Mouse (Mus musculus) kidney, postnatal 36 days (tissue): Measurements from ENCODE around the gene Snrnp200.
A peak's percentile ranks its signal among the peaks of the same experiment; 100 is the strongest.
"Not testable (repeated sequence)": the region's sequence is repeated elsewhere in the genome, so short reads cannot be mapped to it uniquely, and the experiment has no call there.

Experiments
- DNase-seq, 2 experiments: peaks; one replicate each; pipeline ENCODE4 v3.0.0; 2021 to 2022; ENCODE audit warnings: mixed read lengths in 2 of 2

Snrnp200 gene

DNA sequence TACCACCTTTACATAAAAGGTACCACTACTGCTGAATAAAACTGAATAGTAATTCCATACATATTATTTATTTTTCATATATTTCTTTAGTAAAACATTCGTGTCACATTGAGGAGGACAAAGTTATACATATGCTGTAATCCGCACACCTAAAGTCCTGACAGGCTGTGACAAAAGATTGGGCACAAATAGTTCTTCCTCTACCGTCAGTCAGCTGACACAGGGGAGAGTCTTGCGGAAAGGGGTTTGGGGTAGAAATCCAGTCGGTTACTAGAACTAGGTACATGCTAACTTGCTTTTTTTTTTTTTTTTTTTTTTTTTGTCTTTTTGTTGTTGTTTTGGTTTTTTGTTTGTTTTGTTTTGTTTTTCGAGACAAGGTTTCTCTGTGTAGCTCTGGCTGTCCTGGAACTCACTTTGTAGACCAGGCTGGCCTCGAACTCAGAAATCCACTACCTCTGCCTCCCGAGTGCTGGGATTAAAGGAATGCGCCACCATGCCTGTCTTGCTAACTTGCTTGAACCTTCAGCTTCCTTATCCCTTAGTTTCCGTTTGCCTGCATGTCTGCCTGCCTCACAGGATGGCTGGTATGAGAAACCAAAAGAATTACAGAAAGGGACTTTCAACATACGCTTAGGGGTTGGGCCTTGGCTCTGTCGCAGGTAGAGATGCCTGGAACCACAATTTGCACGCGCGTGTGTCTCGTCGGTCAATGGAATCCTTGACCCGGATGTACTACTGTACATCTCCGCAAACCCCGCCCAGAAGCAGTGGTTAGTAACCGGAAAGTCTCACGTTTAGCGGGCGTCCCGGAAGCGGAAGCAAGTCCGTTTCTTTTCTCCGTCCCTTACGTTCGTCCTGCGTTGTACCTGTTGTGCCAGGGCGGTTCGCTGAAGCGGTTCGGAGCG lies at the start of gene Snrnp200, which contains the start of gene 1810024B03Rik:
Gene Snrnp200, plus strand, starts transcription at position 840 of the 905 bp plus-strand sequence.
Gene 1810024B03Rik, minus strand, starts transcription at position 734 of the 905 bp plus-strand sequence.
- DNase-seq: peak; percentile 96 to 98

DNA sequence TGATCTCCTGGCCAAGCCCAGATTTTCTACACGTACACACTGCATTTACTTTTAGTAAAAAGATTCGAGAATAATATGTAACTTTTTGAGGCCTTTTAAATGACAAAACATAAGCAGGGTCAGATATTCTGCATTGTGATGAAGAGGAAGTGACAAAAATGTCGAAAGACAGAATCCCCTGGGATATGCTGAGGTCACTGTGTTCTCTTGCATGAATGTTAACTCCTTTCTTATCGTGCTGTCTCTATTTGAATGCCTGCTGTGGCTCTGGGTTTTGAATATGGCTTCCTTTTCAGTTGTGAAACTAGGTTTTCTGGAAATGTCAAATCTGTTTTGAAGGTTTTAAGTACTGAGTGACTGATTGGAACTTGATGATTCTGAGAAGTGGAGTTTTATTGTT lies 42.5 kb upstream of the Snrnp200 start:
- DNase-seq: no peak

DNA sequence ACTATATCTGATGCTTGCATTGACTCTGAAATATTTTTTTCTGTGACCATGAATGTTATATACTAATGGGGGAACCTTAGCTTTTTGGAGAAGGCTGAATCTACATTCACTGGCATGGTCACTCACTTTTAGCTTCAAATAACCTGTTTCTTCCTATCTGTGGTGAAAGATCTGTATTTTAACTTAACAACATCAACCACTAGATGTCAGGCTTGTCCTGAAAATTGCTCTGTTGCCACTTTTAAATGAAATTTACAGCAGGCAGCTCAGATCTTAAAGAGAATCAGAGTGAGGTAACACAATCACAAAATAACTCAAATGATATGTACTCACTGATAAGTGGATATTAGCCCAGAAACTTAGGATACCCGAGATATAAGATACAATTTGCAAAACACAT lies 41.9 kb upstream of the Snrnp200 start:
- peak; percentile 38 to 44 for DNase-seq

DNA sequence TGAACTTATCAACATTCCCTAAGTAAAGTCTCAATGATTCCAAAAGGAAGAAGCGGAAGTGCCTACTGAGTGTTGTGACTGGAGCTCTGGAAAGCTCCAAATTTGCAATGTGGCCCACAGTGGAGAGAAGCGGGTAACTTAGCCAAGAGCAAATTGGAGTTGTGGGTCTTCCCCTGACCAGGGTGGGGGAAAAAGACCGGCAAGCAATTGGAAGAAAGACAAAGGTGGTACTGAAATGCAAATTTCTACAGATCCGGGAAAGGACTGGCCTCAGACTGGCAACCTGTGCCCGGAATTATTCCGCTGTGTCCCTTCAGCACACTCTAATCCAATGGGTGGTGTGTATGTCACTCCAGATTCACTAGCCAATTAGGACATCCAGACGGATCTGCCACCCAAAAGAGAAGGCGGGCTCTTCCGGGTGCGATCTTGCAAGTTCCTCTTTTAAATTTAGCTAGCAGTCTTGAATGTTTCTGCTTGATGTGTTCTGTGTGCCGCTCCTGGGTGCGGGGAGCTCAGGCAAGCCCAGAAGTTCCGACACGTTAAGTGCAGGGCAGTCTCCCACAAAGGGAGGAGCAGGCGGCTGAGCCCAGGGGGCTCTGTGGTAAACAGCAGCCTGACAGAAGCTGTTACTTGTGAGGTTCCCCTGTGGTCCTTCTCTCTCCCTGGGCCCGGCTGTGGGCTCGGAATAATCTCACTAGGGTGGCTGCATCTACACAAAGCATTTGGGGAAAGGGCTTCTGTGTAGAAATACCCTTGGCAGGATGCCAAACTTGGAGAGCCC lies 25.4 kb upstream of the Snrnp200 start:
- peak; percentile 84 to 93 for DNase-seq

DNA sequence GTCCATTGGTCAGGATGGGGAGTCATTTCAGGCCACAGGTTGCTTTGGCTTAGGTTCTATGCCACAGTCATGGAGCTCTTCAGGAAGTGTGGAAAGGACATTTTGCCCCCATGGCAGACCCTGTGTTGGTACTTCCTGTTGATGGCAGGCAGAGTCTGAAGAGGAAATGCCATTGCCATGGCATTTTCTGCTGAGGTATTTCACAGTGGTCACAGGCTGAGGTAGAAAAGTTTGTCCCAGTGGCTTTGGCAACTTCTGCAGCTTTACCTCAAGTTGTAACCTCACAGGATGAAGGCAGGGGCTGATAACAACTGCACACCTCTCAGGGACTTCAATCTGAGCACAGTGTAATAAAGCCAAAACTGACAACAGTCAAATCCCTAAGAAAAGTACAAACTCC lies 18.6 kb upstream of the Snrnp200 start:
- no peak for DNase-seq

DNA sequence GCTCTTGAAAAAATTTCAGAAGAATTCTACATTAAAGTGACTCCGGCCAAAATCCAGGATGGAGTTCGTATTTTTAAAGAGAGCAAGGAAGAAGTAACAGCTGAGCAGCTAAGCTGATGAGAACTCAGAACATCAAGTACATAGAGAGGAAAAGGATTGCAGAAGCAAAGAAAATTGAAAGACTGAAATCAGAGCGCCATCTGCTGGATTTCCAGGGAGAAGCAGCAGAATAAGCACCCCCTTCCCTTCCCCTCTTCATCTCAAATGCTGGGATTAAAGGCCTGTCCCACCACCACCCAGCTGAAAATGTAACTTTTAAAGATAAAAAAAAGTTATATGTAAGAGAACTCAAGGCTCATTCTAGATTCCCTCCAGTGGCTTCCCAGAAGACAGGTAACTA lies 3.3 kb upstream of the Snrnp200 start:
- DNase-seq: peak; percentile 36 to 73

DNA sequence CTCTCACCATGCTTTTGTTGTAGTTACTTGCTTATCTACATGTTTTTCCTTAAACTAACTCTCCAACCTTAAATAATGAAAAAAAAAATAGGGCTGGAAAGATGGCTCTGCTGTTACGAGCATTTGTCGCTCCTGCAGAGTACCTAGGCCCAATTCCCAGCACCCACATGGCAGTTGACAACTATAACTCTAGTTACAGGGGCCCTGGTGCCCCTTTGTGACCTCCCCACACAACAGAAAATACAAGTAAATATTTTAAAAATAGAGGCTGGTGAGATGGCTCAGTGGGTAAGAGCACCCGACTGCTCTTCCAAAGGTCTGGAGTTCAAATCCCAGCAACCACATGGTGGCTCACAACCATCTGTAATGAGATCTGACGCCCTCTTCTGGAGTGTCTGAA lies 2.2 kb upstream of the Snrnp200 start:
- not testable (repeated sequence) for DNase-seq

DNA sequence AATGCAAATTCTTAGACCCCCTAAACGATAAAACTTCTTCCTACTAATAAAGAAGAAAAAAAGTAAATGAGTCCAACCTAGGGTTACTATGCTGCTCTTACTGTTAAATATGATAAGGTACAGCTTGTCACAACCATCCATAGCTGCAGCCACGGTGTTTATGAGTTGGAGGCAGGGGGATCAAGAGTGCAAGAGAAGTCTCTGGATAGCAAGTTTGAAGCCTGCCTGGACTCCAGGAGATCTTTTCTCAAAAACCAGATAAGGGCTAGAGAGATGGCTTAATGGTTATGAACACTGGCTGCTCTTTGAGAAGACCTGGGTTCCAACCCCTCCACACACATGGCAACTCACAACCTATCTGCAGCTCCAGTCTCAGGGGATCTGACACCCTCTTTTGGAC lies 1.3 kb upstream of the Snrnp200 start:
- no peak for DNase-seq

DNA sequence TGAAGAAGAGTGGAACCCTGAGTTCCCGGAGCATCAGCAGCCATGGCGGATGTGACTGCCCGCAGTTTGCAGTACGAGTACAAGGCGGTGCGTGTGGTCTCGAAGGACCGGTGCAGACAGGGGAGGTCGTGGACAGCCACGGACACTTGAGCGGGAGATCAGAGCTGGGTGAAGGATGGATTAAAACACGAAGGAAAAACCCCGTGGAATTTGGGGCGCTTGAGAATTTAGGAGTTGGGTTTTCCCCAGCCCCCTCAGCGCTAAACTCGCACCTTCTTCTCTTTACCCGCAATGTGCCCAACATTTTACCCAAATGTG lies 225 bp downstream of the Snrnp200 start:
- no peak for DNase-seq

DNA sequence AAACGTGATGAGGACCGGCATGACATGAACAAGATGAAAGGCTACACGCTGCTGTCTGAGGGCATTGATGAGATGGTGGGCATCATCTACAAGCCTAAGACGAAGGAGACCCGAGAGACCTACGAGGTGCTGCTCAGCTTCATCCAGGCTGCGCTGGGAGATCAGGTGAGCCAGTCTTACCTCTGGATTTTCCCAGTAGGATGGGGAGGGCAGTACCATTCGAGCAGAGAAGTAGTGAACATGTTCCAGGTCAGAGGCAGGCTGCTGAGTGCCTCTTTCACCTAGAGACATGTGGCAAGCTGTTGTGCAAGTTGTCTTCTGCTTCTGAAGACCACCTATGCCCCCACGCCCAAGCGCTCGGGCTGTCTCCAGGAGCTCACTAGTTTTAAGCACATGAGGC lies 2.5 kb downstream of the Snrnp200 start:
- no peak for DNase-seq

DNA sequence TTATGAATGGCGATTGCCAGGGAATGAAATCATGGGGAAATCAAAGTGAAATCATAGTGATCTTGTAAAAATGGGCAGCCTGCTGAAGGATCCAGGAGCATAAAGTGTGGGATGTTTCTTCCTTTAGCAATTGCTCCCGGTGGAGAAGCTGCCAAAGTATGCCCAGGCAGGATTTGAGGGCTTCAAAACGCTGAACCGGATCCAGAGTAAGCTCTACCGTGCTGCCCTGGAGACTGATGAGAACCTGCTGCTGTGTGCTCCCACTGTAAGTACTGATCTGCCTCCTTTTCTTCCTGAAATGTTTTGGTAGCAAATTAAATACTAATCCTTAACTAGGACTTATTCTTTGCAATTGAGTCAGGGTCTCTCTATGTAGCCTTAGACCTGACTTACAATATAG lies 9.6 kb downstream of the Snrnp200 start:
- no peak for DNase-seq

DNA sequence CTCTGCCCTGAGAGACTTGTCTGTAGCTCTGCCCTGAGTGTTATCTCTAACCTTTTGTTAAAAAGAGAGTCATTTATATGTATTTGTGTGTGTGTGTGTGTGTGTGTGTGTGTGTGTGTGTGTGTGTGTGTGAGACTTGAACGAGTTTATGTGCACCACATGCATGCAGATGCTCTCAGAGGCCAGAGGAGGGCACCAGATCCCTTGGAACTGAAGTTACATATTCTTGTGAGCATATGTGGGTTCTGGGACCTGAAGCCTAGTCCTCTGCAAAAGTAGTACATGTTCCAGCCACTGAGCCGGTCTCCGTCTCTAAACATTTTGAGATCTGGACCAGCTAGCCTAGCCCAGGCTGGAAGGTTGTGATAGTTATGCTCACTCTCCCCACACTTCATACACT lies 17.1 kb downstream of the Snrnp200 start:
- no peak for DNase-seq

DNA sequence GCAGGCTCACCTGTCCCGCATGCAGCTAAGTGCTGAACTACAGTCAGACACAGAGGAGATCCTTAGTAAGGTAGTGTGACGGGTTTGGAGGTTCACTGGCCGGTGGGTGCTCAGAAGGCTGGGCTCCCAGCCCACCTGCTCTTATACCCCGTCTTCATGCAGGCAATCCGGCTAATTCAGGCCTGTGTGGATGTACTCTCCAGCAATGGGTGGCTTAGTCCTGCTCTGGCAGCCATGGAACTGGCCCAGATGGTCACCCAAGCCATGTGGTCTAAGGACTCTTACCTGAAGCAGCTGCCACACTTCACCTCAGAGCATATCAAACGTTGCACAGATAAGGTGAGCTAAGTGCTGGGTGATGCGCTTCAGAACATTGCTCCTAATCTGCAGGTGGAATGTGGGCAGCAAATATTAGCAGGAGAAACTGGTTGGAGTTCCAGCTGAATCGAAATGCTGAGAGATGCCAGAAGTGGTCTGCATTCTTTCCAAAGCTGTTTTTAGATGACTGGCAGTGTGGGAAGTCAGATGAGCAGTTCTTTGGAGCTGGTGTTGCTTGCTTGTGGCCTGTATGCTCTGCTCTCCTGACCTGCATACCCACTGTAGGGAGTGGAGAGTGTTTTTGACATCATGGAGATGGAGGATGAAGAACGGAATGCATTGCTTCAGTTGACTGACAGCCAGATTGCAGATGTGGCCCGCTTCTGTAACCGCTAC lies 29.9 kb downstream of the Snrnp200 start:
- no peak for DNase-seq

DNA sequence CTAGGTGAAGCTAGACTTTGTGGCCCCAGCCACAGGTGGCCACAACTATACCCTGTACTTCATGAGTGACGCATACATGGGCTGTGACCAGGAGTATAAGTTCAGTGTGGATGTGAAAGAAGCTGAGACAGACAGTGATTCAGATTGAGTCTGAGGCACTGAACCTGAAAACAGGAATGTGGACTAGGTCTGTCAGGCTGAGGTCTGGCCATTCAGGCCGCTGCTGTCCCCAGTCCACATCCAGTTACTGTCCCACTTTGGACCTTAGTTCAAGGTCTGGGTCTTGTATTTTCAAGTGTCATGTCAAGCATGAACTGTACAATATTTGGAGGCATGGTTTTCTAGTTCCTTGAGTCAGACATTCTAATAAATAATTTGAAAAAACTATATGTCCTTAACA lies 31.9 kb downstream of the Snrnp200 start:
- peak; percentile 39 to 53 for DNase-seq

DNA sequence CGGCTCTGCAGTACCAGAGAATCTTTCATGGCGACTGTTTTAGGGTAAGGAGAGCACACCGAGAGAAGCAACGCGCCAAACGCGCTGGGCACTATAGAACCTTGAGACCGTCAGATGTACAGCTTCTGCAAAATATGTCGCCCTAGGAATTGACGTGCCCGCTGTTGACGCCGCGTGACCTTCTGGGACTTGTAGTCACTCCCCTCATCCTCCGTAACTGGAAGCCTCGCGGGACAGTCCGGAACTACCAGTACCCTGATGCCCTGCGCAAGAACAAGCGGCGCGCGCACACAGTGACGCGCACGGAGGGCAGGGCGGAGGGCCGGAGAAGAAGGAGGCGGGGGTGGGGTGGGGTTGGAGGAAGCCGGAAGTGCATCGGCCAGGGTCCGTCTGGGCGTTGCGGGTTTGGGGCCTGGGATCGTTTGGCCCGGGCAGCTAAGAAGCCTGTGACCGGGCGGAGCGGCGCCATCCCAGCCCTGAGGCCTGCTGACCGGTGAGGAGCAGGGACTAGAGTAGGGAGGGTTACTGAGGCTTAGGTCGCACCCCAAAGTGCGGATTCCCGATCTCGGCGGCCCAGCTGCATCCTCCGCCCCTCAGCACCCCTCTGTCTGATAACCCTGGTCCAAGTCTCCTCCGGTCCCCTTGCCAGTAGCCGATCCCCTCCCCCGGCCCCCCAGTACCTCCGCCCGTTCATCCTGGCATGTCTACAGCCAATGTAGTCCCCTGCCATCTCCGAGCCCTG lies 39.6 kb downstream of the Snrnp200 start, which contains the start of the genes Ciao1 and Tmem127:
Gene Ciao1, minus strand, starts transcription at position 225 of the 742 bp plus-strand sequence.
Gene Tmem127, plus strand, starts transcription at position 317 of the 742 bp plus-strand sequence.
- DNase-seq: peak; percentile 99

DNA sequence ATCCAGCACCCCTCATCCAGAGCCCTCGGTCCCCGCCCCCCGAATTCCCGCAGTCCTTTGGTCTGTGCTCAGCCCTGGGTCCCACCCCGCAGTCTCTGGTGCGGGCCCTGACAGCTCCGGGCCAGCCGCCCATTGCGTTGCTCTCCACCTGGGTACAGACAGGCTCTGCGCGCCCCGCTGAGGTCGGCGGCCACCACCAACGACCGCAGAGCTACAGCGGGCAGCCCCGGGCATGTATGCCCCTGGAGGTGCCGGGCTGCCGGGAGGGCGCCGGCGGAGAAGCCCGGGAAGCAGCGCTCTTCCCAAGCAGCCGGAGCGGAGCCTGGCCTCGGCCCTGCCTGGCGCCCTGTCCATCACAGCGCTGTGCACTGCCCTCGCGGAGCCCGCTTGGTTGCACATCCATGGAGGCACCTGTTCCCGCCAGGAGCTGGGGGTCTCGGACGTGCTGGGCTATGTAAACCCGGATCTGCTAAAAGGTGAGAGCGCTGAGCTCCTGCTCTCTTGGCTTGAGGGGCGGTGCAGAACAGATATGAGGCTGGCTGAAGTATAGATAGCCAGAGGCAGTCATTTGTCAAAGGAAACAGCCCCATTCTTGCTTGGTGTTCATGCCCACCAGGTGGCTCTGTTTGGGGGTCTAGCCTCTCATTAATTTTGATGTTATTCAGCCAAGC lies 40.3 kb downstream of the Snrnp200 start:
- DNase-seq: peak in 1 of 2 experiments; percentile 63

DNA sequence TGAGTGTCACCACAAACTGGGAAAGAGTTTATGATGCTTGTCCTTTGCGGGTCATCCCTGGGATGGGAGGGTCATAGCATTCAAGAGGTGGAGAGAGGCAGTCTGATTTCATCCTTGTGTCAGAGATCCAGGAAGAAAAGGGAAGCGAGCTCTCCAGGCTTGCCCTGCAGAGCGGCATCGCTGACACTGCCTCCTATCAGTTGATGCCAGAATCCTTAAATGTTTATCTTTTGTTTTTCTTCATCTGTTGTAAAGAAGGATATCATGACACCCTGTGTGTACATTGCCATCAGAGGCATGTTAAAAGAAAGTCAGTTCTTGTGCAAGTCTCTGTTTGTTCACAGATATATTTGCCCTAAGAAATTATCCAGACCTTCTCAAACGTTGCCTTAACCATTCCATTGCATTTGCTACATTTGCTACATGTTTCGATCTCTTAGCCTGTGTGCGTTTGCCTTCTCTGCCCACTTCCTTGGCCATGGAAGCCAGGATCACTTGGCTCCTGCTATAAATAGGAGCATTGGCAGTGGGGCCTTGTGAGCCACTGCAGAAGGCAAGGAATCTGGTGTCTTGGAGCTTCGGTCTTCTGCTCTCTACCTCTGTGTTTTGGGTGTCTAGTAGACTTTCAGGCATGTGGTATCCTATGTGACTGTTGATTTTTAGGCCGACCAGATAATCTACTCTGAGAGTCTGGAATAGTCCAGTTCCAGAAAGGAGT lies 42.3 kb downstream of the Snrnp200 start:
- no peak for DNase-seq

DNA sequence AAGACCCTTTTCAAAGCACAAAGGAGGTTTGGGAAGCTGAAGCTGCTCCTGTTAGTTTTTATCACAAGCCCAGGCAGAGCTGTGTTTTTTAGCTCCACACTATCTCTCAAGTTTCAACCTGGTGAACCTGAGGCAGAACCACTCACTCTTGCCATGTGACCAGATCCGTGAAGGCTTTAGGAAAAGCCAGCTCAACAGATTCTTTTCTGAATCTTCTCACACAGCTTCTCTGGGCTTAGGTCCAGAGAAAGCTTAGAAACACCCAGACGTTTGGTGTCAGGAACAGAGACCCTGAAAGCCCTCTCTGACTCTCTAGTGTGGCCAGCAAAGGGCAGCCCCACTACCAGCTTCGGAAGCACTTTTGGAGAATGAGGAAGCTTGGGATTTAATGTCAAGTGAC lies 43.3 kb downstream of the Snrnp200 start:
- peak; percentile 23 to 55 for DNase-seq

DNA sequence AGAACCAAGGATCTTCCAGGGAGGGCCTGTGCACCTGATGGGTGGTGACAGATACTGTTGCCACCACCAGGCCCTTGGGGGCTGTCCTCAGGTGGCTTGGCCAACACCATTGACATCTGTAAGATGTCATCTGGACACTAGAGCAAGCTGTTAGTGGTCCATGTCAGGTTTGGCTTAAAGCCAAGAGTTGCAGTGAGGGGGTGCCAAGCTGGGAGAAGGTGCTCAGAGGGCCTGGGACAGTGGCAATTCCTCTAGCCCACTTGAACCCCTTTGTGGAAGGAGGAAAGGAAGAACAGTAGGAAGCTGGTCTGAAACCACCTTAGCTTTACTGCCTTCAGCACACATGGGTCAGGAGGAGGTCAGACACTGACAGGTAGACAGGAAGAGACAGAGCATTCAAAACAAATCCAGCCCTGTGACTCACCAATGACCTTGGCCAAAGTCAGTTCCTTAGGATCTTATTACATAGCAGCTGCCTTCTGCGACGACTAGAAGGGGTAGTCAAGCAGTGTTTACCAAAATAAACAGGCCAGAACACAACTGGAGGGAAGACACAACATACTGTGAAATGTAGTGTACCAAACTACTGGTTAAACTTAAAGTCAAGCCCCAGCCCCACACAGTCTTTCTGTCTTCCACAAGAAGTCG lies 43.8 kb downstream of the Snrnp200 start:
- peak; percentile 24 to 52 for DNase-seq

DNA sequence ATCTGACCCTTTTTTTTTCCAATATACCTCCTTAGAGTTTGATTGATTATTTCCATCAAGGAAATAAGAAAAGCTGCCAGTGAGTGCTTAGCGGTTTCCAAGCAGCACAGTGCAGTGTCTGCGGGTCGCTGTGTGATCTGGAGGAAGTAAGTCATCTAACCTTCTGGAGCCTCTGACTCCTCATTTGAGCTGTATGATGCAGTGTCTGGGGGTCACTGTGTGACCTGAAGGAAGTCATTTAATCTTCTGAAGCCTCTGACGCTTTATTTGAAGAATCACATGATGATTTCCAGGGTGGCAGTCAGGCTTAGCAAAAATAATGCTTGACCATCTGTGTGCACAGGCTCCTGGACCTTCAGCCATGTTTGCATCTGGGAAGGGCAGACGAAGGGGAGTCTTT lies 44.6 kb downstream of the Snrnp200 start:
- DNase-seq: peak in 1 of 2 experiments; percentile 22
